Mouse (Mus musculus) lung, adult 18-20 months (tissue): ENCODE data around the gene Axin2.

Source experiments
- DNase-seq, 2 experiments: peaks; one replicate each; pipeline ENCODE4 v3.0.0; 2022; ENCODE audit warnings: mixed read lengths in 2 of 2

Gene Axin2

DNA sequence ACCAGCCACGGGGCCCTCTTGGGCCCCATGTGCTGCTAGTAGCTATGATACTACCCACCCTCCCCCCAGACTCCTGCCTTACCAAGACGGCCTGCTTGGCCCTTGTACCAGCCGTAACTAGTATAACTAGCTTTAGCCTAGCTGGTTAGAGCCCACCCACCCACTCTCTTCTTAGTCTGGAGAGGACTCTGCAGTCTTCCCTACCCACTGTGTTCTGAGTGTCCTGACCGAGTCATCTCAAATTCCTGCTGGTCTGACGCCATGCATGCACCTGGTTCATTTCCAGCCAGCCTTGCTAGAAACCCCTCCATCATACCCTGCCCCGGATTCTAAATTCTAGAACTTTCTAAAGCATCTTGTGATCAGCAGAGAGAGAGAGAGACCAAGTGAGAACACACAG, 9.6 kb downstream of the Axin2 start:
- DNase-seq = no peak

DNA sequence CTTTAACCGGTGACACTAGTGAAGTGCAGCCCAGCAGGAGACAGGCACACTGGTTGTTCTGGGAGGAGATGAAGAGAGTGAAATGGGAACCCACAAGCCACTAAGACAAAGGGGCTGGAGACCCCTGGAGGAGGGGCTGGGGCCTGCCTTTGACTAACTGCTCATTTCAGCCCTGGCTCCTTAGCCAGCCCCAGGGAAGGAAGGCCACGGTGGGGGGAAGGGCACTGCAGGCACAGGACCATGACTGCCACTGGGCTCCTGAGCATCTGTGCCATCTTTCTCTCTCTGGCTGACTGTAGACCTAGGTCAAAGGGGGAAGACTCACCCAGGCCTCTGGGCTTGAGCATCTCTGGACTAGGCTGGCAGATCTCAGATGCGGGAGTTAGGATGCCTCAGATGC, 10.5 kb downstream of the Axin2 start:
- no peak for DNase-seq

DNA sequence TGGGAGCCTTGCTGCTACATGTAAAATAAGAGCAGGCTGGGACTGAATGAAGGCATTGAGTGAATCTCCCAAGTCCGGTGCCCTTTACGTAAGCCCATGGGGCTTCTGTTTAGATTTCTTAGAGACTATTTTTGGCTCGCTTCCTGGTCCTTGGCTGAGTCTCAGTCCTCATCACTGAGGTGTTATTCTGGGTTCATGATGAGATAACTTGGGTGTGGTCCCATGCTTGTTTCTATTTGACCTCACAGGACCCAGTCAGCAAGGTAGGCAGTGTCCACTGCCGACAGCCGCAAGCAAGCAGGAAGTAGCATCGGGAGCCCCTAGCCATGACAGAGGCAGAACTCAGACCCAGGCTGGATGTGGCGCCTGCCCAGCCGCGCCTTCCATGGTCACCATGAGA, 13.7 kb downstream of the Axin2 start:
- DNase-seq = peak in 1 of 2 experiments; percentile 63

DNA sequence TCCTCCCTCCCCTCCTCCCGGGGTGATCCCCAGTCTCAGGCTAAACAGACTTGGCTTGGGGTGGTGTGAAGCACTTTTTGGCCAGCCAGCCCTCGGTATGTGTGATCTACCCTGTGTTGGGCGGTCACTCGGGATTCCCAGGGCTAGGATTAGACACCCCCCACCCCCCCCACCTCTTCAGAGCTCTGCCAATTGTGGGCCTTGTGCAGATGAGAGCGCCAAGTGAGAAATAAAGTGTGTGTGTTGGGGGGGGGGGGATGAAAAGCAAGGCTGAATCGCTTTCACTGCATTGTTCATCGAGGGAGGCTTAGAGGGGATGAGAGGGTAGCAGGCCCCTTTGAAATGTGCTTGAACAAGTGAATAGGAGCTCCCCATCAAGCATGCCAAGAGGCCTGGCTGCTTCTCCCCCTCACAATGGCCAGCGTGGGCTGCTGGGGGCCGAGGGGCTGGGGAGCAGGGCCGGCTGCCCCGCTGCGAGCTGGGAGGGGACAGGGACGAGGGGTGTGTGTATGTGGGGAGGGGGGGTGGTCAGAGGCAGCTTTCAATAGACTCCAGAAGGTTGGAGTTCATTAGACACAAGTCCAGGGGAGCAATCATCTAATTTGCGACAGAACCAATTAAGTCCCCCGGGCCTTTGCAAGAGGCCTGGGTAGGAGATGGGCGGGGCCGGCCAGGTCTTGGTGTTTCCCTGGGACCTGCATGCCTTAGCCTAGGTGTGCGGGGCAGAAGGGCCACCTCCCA, 15.1 kb downstream of the Axin2 start:
- DNase-seq = no peak

DNA sequence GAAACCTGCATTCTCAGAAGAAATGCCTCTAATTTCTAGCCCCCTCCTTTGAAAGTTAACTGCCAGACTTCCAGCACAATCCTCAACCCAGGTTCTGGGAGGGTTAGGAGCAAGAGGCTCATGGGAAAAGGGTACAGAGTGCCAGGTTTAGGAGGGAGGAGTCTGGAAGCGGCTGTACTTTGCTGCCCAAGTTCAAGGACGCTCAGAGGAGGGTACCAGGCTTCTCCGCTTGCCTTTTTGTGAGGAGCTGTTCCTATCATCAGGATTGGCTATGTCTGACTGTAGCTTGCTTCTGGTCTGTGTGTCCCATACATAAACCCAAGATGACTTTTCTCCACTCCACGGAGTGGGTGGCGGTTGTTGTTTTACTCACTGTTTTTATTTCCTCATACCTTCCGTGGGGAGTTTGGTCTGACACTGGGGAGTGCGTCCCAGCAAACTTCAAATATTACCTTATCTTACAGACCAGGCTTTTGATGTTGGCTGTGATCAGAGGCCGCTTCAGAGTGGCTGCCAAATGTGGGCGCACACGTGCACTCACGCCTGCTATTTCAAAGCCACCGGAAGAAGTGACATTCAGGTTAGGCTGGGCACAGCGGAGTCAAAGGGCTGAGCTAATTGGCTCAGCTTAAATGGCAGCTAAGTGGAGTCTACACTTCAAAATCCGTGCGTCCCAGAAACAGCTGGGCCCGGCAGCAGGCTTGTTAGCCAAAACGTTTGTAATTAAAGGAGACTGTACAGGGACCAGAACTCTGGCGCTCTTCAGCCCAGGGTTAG, 16.1 kb downstream of the Axin2 start:
- no peak for DNase-seq

DNA sequence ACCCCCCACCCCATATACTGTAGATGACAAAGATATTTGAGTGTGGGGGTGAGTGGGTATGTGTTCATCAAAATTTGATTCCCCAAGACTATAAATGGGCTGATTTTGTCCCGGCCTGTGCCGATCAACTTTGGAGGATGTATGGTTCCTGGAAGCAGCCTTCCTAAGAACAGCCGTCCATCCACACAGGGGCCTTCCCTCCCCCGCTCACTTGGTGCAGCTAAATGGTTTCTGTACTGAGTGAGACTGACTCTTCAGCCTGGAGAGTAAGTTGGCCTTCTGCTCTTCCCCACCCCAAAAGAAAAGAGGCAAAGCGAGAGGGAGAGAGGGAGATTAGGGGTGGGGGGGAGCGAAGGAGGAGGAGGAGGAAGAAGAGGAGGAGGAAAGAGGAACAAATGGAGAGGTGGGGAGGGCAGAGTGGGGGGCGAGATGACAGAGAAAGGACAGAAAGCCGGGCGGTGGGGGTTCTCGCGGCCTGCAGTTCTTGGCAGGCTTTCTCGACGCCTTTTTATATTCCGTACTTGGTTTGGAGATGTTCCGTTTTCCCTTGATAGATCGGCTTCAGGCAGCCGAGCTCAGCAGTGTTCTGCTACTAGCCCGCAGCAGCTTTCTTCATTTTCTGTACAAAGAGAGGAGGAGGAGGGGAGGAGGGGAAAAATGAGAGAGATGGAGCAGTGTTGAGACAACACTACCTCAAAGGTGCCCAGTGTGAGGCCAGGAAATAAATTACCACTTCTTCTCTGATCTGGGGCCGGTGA, 20.7 kb downstream of the Axin2 start:
- DNase-seq = no peak

DNA sequence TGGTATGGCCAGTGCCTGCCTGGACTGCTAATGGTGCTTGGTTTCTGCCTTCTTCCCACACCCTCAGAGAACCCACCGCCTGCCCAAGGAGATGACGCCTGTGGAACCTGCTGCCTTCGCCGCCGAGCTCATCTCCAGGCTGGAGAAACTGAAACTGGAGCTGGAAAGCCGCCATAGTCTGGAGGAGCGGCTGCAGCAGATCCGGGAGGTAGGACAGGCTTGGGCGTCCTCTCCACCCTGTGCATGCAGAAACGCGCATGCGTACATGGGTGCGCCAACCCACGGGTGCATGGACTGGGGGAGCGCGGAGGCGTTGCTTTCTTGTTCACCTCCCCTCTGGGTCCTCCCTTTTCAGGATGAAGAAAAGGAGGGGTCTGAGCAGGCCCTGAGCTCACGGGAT, 21.7 kb downstream of the Axin2 start:
- DNase-seq = no peak

DNA sequence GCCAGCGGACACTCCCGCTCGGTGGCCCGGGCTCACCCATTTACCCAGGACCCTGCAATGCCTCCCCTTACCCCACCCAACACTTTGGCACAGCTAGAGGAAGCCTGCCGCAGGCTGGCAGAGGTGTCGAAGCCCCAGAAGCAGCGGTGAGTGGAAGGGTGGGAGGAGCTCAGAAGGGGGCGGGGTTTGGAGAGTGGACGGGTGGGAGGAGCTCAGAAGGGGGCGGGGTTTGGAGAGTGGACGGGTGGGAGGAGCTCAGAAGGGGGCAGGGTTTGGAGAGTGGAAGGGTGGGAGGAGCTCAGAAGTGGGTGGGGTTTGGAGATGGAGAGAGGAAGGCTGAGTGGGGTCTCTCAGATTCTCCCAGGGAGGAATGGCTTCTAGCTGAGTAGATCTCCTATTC, 23.6 kb downstream of the Axin2 start:
- no peak for DNase-seq

DNA sequence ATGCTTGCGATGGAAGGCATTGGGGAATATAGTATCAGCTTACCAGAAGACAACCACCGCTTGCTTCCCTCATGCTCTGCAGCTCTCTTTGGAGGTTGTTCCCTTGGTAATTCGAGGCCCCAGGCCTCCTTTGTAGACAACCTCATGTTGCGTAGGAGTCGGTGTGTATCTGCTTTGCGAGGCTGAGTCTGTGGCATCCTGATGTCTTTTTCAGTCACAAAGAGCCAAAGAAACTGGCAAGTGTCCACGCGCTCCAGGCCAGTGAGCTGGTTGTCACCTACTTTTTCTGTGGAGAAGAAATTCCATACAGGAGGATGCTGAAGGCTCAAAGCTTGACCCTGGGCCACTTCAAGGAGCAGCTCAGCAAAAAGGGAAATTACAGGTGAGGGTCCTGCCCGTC, 25.5 kb downstream of the Axin2 start:
- DNase-seq = no peak

DNA sequence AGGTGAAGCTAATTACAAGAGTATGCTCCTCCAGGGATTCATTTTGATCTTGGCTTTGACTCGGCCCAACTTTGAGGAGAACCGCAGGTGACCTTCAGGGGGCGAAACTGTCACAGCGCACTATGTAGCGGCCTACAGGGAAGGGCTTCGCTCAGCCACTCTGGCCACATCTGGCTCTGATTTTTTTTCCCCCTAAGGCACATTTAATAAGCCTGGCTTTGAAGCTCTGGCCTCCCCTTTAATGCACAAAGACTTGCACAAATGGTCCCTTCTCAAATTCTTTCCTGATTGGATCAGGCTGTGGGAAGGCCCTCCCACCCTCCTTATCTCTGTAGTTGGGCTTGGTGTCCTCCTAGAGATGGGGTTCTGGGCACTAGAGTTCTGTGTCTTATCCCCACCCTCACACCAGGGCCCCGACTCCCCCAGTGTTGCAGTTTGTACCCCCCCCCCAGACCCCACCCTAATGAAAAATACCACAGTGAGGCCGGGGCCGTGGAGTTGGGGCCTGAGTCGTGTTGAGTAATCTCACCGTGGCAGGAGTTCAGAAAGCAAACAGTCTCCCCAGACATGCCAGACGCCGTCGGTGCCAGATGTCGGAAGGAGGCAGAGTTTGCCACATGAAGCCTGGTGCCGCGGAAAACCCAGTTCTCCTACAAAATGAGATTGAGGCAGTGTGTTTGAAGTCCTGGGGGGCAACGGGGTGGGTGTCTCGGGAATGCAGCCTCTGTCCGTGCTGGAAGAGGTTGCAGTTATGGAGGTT, 27.5 kb downstream of the Axin2 start:
- DNase-seq = peak; percentile 65 to 70

DNA sequence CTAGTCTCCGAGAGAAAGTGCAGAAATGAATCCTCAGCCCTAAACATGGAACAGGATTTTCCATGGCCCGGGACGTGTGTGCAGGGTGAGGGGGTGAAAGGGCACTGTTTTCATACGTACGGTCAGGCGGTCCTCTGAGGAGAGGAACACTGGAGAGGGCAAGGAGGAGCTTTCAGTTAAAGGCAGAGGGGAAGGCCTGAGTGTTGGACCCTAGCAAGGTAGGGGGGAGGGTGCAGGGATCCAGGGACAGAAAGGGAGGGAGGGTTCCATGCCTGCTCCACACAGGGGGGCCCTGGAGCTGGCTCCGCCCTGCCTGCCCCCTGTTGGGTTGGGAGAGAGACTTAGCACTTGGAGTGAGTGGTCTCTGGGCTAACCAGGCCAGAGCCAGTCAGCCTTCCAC, 28.4 kb downstream of the Axin2 start:
- no peak for DNase-seq

DNA sequence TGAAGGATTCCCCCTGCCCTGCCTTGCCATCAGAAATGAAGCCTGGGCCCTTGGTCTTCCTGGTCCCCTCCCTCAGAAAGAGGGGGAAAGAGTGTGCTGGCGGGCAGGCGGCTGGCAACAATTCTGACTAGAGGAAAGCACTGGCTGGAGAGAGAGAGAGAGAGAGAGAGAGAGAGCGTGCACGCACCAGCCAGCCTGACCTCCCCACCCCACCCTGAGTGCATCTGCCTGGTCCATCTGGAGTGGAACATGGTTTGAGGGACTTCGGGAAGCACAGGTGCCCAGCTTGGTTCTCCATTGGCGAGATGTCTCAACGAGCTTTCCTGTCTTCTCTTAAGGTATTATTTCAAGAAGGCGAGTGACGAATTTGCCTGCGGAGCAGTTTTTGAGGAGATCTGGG, 28.8 kb downstream of the Axin2 start:
- no peak for DNase-seq

DNA sequence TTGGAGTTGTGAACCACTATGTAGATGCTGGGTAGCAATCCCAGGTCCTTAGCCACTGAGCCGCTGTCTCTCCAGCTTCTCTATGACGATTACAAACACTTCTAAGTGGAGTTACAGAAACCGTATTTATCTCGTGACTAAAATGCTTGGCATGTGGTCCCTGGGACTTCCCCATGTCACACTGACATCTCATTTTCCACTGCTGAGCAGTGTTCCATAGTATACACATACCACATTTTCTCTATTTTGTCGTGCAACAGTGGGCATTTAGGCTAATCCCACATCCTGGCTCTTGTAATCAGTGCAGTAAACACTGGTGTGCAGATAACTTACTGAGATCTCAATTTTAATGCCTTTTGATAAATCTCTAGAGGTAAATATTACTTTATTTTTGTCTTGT, 32.2 kb downstream of the Axin2 start:
- DNase-seq = no peak

DNA sequence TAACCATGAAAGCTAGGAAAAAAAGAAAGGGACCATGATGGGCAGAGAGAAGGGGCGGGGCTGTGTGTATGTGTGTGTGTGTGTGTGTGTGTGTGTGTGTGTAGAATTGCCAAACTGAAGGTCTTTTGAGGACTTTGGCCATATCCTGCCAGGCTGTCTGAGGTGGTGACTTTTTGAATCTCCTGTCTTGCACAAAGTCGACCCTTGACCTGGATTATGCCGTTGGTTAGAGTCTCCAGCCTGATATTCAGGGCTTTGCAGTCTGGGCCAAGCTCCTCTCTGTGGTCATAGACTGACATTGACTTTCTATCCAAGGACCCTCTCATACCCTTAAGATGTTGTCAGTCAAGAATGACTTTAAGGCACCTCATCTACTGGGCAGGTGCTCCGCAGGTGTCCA, 35.8 kb downstream of the Axin2 start:
- no peak for DNase-seq

DNA sequence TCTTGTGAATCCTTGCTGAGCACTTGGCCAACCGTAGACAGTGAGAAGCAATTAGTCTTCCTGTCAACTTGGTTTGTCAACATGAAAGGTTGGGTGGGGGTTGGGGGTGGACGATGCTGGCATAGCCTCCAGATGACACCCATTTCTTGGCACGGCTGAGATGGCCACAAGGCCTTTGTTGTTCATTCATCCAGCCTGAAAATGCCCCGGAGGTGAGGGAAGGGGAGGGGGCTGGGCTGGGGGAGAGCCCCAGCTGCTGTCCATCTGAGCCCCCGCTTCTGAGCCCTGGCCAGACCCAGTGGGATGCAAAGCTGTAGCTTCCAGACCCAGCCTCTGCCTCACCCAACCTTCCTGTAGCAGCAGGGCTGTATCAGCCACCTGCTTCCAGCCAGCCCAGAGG, 38.2 kb downstream of the Axin2 start:
- no peak for DNase-seq

DNA sequence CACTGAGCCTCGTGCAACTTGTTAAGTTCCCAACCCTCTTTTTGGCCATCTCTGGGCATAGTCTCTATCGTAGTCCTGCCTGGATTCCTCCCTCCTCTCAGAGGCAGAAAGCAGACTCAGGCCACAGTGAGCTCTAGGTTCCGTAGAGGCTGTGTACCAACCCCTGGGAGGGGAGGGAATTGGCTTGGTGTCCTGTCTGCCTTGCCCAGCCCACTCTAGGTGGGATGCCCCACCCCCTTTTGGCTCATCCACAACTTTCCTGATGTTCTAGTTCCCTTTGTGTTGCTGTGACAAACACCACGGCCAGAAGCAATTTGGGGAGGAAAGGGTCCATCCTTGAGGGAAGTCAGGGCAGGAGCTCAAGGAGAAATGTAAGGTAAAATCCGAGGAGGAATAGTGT, 39.0 kb downstream of the Axin2 start:
- no peak for DNase-seq

DNA sequence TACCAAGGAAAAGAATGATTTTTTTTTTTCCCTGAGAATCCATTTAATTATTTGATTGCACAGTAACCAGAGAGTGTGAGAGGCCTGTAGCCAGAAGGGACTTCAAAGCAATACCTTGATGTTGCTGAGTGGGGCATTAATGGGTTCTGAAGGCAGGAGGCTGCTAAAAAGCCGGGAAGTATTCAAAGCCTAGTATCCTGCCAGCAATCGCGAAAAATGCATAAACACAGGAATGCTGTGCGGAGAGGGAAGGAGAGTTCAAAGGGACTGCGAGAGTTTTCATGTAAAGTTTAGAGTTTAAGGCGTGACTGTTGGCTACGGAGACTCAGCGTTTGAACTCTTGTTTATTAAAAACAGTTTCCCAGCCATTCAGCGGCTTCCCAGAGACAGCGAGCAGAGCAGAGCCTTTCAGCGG, 41.5 kb downstream of the Axin2 start:
- DNase-seq = no peak

DNA sequence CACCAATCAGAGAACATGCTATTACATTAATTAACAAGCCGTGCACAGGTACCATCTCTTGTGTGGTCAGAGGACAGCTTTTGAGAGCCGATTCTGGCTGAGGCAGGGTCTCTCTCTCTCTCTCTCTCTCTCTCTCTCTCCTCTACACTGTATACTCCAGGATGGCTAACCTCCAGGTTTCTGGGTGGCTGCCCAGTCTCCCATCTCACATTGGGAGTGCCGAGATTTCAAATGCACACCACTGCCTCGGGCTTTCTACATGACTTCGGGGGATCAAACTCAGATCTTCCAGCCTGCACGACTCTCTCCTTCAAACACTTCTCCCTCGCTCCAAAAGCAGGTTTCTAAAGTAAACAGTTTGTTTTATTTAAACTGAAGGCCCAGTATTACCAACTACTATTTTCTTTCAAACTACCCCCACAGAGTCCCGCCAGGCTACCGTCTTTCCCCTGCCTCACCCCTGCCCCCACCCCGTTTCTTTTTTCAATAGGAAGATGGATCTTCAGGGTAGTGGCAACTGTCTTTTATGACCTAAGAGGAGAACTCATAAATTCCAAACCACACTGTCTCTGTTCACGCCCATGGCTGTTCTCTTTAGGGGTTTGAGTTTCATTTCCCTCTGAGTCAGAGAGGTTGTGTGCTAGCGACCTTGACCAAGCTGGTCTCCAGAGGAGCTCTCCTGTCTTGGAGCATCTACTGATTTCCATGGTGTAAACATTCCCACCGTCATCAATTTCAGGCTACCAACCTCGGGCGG, 43.5 kb downstream of the Axin2 start:
- no peak for DNase-seq

DNA sequence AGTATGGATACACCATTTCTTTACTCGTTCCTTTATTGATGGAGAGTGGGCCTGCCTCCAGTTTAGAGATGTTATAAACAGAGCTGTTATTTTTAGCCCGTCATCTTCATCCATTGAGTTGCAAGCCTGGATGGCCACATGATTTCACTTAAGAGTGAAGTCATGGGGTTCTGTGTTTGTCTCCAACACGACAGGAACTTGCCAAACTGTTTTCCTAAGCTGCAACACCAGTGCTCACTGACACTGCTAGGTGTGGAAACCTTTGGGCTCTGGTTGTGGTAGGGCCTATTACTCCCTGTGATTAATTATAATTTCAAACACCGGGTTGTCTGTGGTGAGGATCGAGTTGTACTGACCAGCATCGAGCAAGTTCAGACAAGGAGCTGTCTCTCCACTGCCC, 45.6 kb downstream of the Axin2 start:
- DNase-seq = no peak

DNA sequence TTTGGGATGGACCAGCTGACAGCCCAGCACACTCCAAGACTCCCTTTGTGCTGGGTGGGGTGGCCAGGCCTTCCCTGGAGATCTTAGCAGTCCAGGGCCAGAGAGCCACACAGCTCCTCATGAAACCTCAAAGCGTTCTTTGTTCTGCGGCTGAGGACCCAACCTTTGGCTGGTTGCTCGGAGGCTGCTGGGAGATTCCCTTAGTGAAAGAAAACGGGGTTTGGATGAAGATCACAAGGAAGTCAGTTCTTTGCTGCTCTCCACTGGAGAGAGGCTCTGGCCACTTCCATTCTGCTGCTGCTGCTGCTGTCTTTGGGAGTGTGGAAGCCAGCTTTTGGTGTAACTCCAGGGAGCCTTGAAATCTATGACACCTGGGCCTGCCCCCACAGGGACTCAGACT, 53.3 kb downstream of the Axin2 start:
- no peak for DNase-seq

DNA sequence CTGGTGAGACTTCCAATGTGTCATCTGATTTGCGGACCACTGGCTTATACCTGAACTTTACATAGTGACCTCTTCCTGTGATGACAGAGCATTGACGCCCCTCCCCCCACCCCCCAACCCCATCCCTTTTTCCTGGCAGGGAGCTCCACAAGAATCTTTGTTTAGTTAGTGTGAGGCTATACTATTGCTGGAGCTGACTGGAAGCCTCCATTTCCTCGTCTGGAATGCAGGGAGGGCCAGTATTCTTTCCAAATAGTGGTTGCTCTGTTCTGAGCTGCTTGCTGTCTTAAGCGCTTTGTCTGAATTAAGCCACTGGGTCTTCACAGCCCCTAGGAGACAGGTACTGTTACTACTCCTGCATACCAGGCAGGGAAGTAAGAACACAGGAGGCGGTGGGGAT, 53.7 kb downstream of the Axin2 start:
- no peak for DNase-seq

DNA sequence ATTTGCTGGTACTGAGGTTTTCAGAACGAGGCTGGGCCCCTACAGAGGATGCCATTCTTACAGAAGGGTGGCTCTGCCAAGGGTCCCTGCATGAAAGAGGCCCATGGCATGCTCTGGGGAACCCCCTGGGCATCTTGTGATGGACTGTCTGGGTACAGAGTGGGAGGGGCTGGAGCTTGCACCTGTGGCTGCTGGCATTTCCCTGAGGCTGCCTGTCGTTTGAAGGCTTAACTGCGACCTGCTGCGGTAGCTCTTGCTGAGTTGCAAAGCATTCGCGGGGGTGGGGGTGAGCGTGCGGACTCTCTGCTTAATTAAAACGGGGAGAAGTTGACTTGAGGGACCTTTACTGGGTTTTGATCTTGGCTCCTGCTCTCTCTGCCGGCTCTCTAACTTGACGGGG, 55.4 kb downstream of the Axin2 start:
- DNase-seq = no peak
